Mouse (Mus musculus) forebrain, embryonic 11.5 days (tissue): ENCODE measurements around the gene Gm42688. TPM values are rescaled to one million over a fixed set of nuclear protein-coding genes. Genes with fewer than 3 reads are reported as not detected.
"Not testable (repeated sequence)": the region's sequence is repeated elsewhere in the genome, so short reads cannot be mapped to it uniquely, and the experiment has no call there.

ENCODE experiments used
- ATAC-seq: fragments of 200-750 bp; cut with Nextera tagmentation; replicated peaks from 2 replicates; pipeline ENCODE4 v1.8.0; 2017; ENCODE audit warnings: moderate TSS enrichment; ENCODE audit not compliant: low FRiP score
- DNase-seq: peaks from one replicate; pipeline ENCODE4 v3.0.0-alpha.2; 2017; ENCODE audit warnings: low spot score
- H3K27ac ChIP-seq: fragments of 300-500 bp; sonication (generic); 2 replicates; pipeline ENCODE4 v1.5.1; 2014; ENCODE audit warnings: low read depth, low read length
- H3K27me3 ChIP-seq: fragments of 300-500 bp; sonication (generic); 2 replicates; pipeline ENCODE4 v1.6.1; 2014; ENCODE audit warnings: mild to moderate bottlenecking, low read length, mixed read lengths; ENCODE audit not compliant: control insufficient read depth, insufficient read depth
- H3K36me3 ChIP-seq: fragments of 300-500 bp; sonication (generic); 2 replicates; pipeline ENCODE4 v1.6.1; 2014; ENCODE audit warnings: mild to moderate bottlenecking, low read length, moderate library complexity, mixed read lengths; ENCODE audit not compliant: control insufficient read depth, insufficient read depth
- H3K4me1 ChIP-seq: fragments of 300-500 bp; sonication (generic); replicated peaks from 2 replicates; pipeline ENCODE4 v1.6.1; 2014; ENCODE audit warnings: low read length, mixed read lengths; ENCODE audit not compliant: control insufficient read depth, insufficient read depth
- H3K4me2 ChIP-seq: fragments of 300-500 bp; sonication (generic); 2 replicates; pipeline ENCODE4 v1.6.1; 2014; ENCODE audit warnings: low read depth, mild to moderate bottlenecking, low read length, moderate library complexity, mixed read lengths; ENCODE audit not compliant: severe bottlenecking
- H3K4me3 ChIP-seq: fragments of 300-500 bp; sonication (generic); 2 replicates; pipeline ENCODE4 v1.5.1; 2014; ENCODE audit warnings: low read depth, low read length
- H3K9ac ChIP-seq: fragments of 300-500 bp; sonication (generic); 2 replicates; pipeline ENCODE4 v1.6.1; 2014; ENCODE audit warnings: low read length
- H3K9me3 ChIP-seq: fragments of 300-500 bp; sonication (generic); 2 replicates; pipeline ENCODE4 v1.6.1; 2016; ENCODE audit warnings: low read length, mixed read lengths; ENCODE audit not compliant: control insufficient read depth
- WGBS: fragments of 180-500 bp; shearing (Covaris S2); extraction: QIAGEN DNeasy Blood & Tissue Kit; methylation state at CpG from one replicate; pipeline ENCODE4 v1.1.7; 2014; 5-methylcytosine and 5-hydroxymethylcytosine counted together
- microRNA counts: library from miRNA; unstranded; fragments of <30 nt; microRNA quantifications from one replicate; lab custom pipeline; 2015
- microRNA-seq: library from miRNA; unstranded; fragments of <30 nt; microRNA quantifications from one replicate; pipeline ENCODE4, GENCODE M21; 2016; ENCODE audit not compliant: insufficient number of aligned reads
- polyA plus RNA-seq: library from polyadenylated mRNA; unstranded; fragments of >200 nt; fragmentation: Nextera tagmentation; extraction: Ambion mirVana; gene quantifications from 2 replicates; pipeline ENCODE4 v1.2.1, GENCODE M21; 2014

The Gm42688 gene
- polyA plus RNA-seq, 1 experiment from 2014 or later: 2.5 TPM

DNA sequence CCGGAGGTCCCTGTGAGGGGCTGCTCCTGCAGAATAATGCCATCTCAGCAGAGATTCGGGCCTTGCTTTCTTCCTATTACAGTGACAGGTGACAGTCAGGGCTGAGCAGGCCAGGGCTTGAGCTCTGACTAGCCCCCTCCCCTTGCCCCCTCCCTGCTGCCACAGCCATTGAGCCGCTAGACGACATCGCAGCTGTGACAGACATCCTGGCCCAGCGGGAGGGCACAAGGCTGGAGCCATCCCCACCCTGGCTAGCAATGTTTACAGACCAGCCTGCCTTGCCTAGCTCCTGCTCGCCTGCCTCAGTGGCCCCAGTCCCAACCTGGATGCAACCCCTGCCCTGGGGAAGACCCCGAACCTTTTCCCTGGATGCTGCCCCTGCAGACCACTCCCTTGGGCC is 50.3 kb downstream of the Gm42688 start:
- H3K27ac ChIP-seq: no peak overlapping the region
- H3K9ac ChIP-seq: no peak overlapping the region
- no peak overlapping the region for H3K4me3 ChIP-seq
- WGBS: 32% methylated on average over 8 of the region's 8 CpGs
- no peak overlapping the region for H3K4me2 ChIP-seq
- H3K27me3 ChIP-seq: no peaks in the 10 kb centered on the region
- peaks cover 6% of the 10 kb centered on the region; the same call in 1 of the 2 replicates for H3K4me1 ChIP-seq
- H3K9me3 ChIP-seq: no peaks in the 10 kb centered on the region
- DNase-seq (no peak), ATAC-seq (no peak)
- H3K36me3 ChIP-seq: no peaks in the 10 kb centered on the region; the same call in 1 of the 2 replicates

DNA sequence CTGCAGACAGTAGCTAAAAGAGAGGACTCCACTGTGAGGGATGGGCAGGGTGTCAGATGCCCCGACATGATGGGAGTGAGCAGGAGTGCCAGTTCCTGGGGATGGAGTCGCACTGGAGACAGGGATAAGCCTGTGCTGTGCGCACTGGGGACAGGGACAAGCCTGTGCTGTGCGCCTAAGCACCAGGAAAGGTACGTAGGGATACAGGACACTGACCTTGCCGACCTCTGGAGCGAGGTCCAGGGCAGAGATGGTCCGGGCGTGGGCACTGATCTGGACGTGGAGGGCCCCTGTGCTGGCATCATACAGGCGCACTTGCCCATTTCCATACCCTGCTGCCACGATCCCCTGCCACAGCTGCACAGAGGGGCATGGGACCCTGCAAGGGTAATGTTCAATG is 51.6 kb downstream of the Gm42688 start:
- no peaks in the 10 kb centered on the region for H3K27me3 ChIP-seq

DNA sequence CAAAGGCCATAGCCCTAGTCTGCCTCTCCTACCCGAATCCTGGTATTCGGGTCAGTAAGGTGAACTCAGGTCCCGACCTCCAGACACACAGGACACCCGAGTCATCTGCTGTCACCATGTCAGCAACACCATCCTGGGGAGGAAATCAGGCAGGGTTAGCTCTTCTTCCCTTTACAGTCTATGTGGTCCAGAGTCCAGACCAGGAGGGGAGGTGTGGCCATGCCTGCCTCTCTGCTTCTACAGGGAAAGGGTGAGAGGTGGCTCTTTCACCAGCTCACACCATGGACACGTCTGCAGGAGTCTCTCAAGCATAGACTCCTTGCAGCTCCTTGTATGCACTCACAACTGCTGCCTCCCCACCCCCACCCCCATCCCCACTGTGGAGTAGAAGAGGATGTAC is 52.1 kb downstream of the Gm42688 start:
- peaks cover 6% of the 10 kb centered on the region; the same call in 1 of the 2 replicates for H3K4me1 ChIP-seq
- no peak overlapping the region for H3K27ac ChIP-seq
- DNase-seq (no peak), ATAC-seq (no peak)
- no peaks in the 10 kb centered on the region for H3K27me3 ChIP-seq
- no peak overlapping the region for H3K9ac ChIP-seq
- WGBS: 74% methylated on average over 5 of the region's 5 CpGs
- no peak overlapping the region for H3K4me3 ChIP-seq
- H3K4me2 ChIP-seq: no peak overlapping the region
- H3K9me3 ChIP-seq: no peaks in the 10 kb centered on the region
- no peaks in the 10 kb centered on the region; the same call in 1 of the 2 replicates for H3K36me3 ChIP-seq

More for the DNA sequence above, 51.6 kb downstream of the Gm42688 start:
- no peak for ATAC-seq
- Histone ChIP-seq H3K9me3 (no peaks in the 10 kb centered on the region), H3K27ac (no peak overlapping the region), H3K4me1 (peaks cover 6% of the 10 kb centered on the region; the same call in 1 of the 2 replicates), H3K36me3 (no peaks in the 10 kb centered on the region; the same call in 1 of the 2 replicates), H3K9ac (no peak overlapping the region), H3K4me3 (no peak overlapping the region), H3K4me2 (no peak overlapping the region)
- no peak for DNase-seq
- 81% methylated on average over 12 of the region's 12 CpGs for WGBS

DNA sequence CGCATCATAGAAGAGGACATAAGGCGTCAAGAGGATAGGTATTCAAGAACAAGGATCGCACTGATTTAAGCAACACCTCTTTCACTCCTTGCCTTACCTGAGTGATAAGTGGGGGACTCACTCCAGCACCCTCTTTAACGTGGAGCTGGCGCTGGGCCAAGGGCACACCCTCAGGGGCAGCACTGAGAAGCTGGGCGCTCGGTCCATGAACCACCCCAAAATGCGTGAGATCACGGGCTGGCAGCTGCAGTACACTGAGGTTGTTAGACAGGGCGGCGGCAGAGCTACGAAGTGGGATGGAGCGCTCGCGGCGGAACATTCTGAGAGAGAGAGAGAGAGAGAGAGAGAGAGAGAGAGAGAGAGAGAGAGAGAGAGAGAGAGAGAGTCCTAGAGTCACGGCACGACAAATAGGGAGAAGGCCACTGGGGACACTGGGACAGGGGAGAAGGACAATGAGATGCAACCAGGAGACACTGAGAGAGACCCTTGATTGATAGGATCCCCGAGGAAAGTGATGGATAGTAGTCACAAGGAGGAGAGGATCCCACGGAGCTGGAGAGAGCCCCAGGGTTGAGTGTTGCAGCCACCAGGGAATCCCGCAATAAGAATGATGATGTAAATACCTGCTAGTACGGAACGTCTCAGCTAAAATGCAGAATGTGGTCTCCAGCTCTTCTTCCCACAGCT is 54.3 kb downstream of the Gm42688 start:
- no peaks in the 10 kb centered on the region; the same call in 1 of the 2 replicates for H3K36me3 ChIP-seq
- peaks cover 6% of the 10 kb centered on the region; the same call in 1 of the 2 replicates for H3K4me1 ChIP-seq
- no peaks in the 10 kb centered on the region for H3K9me3 ChIP-seq
- H3K4me2 ChIP-seq: peak overlapping the region; percentile 87
- WGBS: 7% methylated on average over 23 of the region's 23 CpGs
- peak overlapping the region; percentile 50 for H3K4me3 ChIP-seq
- H3K27ac ChIP-seq: no peak overlapping the region
- DNase-seq: peak; percentile 64
- H3K27me3 ChIP-seq: peaks cover 9% of the 10 kb centered on the region
- peak overlapping the region; percentile 63 for H3K9ac ChIP-seq
- ATAC-seq: peak; percentile 42

DNA sequence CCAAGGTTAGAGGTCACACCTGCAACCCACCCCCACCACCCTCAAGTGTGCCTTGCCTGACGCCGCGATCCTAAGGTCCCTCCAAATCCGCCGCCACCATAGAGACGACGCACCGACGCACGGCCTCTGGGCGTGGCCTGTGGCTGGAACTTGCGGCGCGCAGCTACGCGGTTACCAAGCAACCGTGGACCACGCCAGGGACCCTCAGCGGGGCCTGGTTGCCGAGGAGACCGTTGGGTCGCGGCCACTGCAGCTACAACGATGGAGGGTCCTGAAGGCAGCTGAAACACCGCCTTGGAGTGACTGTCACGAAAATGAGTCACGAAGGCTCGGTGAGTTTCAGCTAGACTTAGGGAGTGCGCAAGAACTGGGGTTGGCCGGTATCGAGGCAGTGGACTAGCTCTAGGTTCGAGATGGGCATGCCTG is 54.9 kb downstream of the Gm42688 start, which contains the start of the genes Wdr54 and 1700003E16Rik:
Gene Wdr54 (minus strand): TSS at position 139 of the 426 bp plus-strand sequence.
Gene 1700003E16Rik (plus strand): TSS at position 146 of the 426 bp plus-strand sequence.
- H3K4me2 ChIP-seq: peak within 1 kb of the TSS; percentile 87
- H3K36me3 ChIP-seq: no peaks in the 10 kb centered on the region
- ATAC-seq: peak; percentile 93
- peaks cover 6% of the 10 kb centered on the region; the same call in 1 of the 2 replicates for H3K4me1 ChIP-seq
- H3K4me3 ChIP-seq: peak within 1 kb of the TSS; percentile 50
- peak within 1 kb of the TSS; percentile 63 for H3K9ac ChIP-seq
- no peak within 1 kb of the TSS for H3K27ac ChIP-seq
- H3K27me3 ChIP-seq: peaks cover 14% of the 10 kb centered on the region
- WGBS: 2% methylated on average over 32 of the region's 32 CpGs
- H3K9me3 ChIP-seq: no peaks in the 10 kb centered on the region
- peak; percentile 93 for DNase-seq

DNA sequence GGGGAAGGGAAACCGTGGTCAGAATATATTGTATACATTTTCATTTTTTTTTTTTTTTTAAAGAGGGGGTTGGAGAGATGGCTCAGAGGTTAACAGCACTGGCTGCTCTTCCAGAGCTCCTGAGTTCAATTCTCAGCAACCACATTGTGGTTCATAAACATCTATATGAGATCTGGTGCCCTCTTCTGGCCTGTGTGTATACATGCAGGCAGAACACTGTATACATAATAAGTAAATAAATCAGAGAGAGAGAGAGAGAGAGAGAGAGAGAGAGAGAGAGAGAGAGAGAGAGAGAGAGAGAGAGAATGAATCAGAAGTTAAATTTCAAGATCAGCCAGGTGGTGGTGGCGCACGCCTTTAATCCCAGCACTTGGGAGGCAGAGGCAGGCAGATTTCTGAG is 58.0 kb downstream of the Gm42688 start:
- WGBS: 29% methylated on average over 3 of the region's 3 CpGs
- DNase-seq, ATAC-seq: not testable (repeated sequence)

More for the DNA sequence above, 58.0 kb downstream of the Gm42688 start:
- H3K4me1 ChIP-seq: peaks cover 16% of the 10 kb centered on the region; the same call in 1 of the 2 replicates
- not testable (repeated sequence) for H3K9me3 ChIP-seq, H3K9ac ChIP-seq, H3K4me2 ChIP-seq, H3K27ac ChIP-seq, H3K4me3 ChIP-seq, H3K36me3 ChIP-seq
- peaks cover 32% of the 10 kb centered on the region for H3K27me3 ChIP-seq

MicroRNAs encoded within 50 kb of the gene (microRNA counts, 519-probe panel; counts per million panel counts)
- 31.2 counts per million for microRNA mmu-miR-3470a+mmu-miR-3470b (lab: Ali Mortazavi, UCI)

Small RNAs within 50 kb of the gene (microRNA-seq; reads per million reads assigned to microRNA genes)
- not detected for gene Mir3470a

Other genes starting within 250 kb of the Gm42688 start
- gene Sema4f, start 161.8 kb upstream of the Gm42688 start, polyA plus RNA-seq: 2.0 and 2.2 TPM in 2 replicates
- 0.35 and 0.39 TPM in 2 replicates for gene M1ap, start 154.7 kb upstream of the Gm42688 start, polyA plus RNA-seq
- 4.8 and 5.6 TPM in 2 replicates for gene Dok1, start 68.1 kb upstream of the Gm42688 start, polyA plus RNA-seq
- gene Loxl3, start 67.4 kb upstream of the Gm42688 start, polyA plus RNA-seq: 9.2 and 9.9 TPM in 2 replicates
- gene Aup1, start 47.1 kb upstream of the Gm42688 start, polyA plus RNA-seq: 124 and 125 TPM in 2 replicates
- 30.1 and 32.5 TPM in 2 replicates for gene Htra2, start 46.3 kb upstream of the Gm42688 start, polyA plus RNA-seq
- gene Dqx1, start 43.8 kb upstream of the Gm42688 start, polyA plus RNA-seq: 0.85 and 1.3 TPM in 2 replicates
- not detected in 2 replicates for gene Tlx2, start 31.3 kb upstream of the Gm42688 start, polyA plus RNA-seq
- 34.3 and 36.4 TPM in 2 replicates for gene Pcgf1, start 23.7 kb upstream of the Gm42688 start, polyA plus RNA-seq
- 0.40 TPM in 1 of 2 replicates, not detected in the other for gene Lbx2, start 15.2 kb upstream of the Gm42688 start, polyA plus RNA-seq
- 2.8 and 3.0 TPM in 2 replicates for gene Ccdc142, start within 50 bp of the Gm42688 start, polyA plus RNA-seq
- gene Mrpl53, start 7.4 kb downstream of the Gm42688 start, polyA plus RNA-seq: 116 and 123 TPM in 2 replicates
- gene Mogs, start 13.9 kb downstream of the Gm42688 start, polyA plus RNA-seq: 37.1 and 39.0 TPM in 2 replicates
- 141 and 154 TPM in 2 replicates for gene Wbp1, start 19.9 kb downstream of the Gm42688 start, polyA plus RNA-seq
- 20.0 and 27.7 TPM in 2 replicates for gene Ino80b, start 23.8 kb downstream of the Gm42688 start, polyA plus RNA-seq
- gene Rtkn, start 33.8 kb downstream of the Gm42688 start, polyA plus RNA-seq: 17.8 and 23.0 TPM in 2 replicates
- gene Wdr54, start 54.8 kb downstream of the Gm42688 start, polyA plus RNA-seq: 12.6 and 15.6 TPM in 2 replicates
- 1.2 and 1.9 TPM in 2 replicates for gene 1700003E16Rik, start 54.8 kb downstream of the Gm42688 start, polyA plus RNA-seq
- gene Dctn1, start 64.3 kb downstream of the Gm42688 start, polyA plus RNA-seq: 99.6 and 104 TPM in 2 replicates
- gene Slc4a5, start 118.2 kb downstream of the Gm42688 start, polyA plus RNA-seq: 0.35 and 0.84 TPM in 2 replicates
- gene Mthfd2, start 224.3 kb downstream of the Gm42688 start, polyA plus RNA-seq: 48.0 and 48.1 TPM in 2 replicates
- 69.7 TPM in 2 replicates for gene Mob1a, start 224.4 kb downstream of the Gm42688 start, polyA plus RNA-seq
- gene Bola3, start 247.5 kb downstream of the Gm42688 start, polyA plus RNA-seq: 128 and 140 TPM in 2 replicates